In the genomic region with DNA sequence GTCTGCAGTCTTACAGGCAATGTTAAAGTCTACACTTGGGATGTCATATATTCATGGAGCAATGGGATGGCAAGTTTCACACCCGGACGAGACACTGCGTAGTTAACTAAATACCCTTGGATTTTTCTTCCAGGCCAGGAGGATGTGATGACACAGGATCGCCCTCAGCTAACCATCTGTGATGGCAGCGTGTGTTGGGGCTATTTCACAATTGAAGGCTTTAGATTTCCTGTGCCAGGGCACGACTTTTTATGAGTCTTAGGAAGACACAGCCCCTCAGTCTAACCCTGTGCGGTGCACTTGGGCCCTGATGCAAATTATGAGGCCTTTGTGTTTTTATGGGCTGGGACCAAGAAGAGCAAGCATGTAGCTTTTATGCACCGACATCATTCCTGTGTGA, we compare ENCODE assay signal across 9 mouse cellular contexts.
DNase-seq lines count a peak whose midpoint lies in the region; ATAC-seq and TF ChIP-seq lines count a peak whose summit lies in the region.
"Had no signal": no experiment of that assay in that cellular context is flagged by ENCODE, and none has a peak within 500 bp of the region (broad histone marks: within the 10 kb centered on the region; RNA-seq: fewer than 3 reads in every experiment).

No protein-coding gene starts in this region.

- TF ChIP-seq CTCF in forebrain, postnatal 0 days (IDR thresholded peaks at IDR 0.05; ENCODE audit: low read depth) = no peak

- peaks cover 10% of the 10 kb centered on the region for H3K4me1 ChIP-seq in heart, embryonic 15.5 days (replicated peaks)
- H3K4me1 ChIP-seq in forebrain, postnatal 0 days (ENCODE audit: insufficient read depth) = no peaks in the 10 kb centered on the region
- H3K4me1 ChIP-seq in midbrain, embryonic 12.5 days = peaks cover 17% of the 10 kb centered on the region

- 73% methylated on average over 8 of the region's 8 CpGs for WGBS in heart, embryonic 15.5 days
- WGBS in forebrain, postnatal 0 days = 49% methylated on average over 8 of the region's 8 CpGs
- 70% methylated on average over 8 of the region's 8 CpGs for WGBS in midbrain, embryonic 12.5 days

- no peak overlapping the region for H3K27ac ChIP-seq in heart, embryonic 15.5 days
- no peak overlapping the region for H3K27ac ChIP-seq in forebrain, postnatal 0 days (ENCODE audit: low read depth, low read length)
- no peak overlapping the region for H3K27ac ChIP-seq in midbrain, embryonic 12.5 days (replicated peaks)

- peak overlapping the region; percentile 61; the same call in 1 of the 2 replicates for H3K4me3 ChIP-seq in heart, embryonic 15.5 days
- H3K4me3 ChIP-seq in forebrain, postnatal 0 days (ENCODE audit: low read depth, low read length) = peak overlapping the region; percentile 49
- peak overlapping the region; percentile 67 for H3K4me3 ChIP-seq in midbrain, embryonic 12.5 days

- peak overlapping the region; percentile 98 for H3K4me2 ChIP-seq in heart, embryonic 15.5 days
- peak overlapping the region; percentile 96 for H3K4me2 ChIP-seq in forebrain, postnatal 0 days (ENCODE audit: low read depth)
- H3K4me2 ChIP-seq in midbrain, embryonic 12.5 days (replicated peaks) = peak overlapping the region; percentile 96

- no peak overlapping the region for H3K9ac ChIP-seq in heart, embryonic 15.5 days
- 0 out of 2 replicates have a peak overlapping the region, but pooled peaks have one; percentile 6 for H3K9ac ChIP-seq in forebrain, postnatal 0 days
- H3K9ac ChIP-seq in midbrain, embryonic 12.5 days (replicated peaks) = no peak overlapping the region

- intact Hi-C loops in heart, postnatal 25 days (cut with DNase I) = loop anchor here (2.0 to 5.0 kb wide), 2 partner anchors 142 to 1056 kb away; no protein-coding TSS in a partner anchor

- ATAC-seq in heart, embryonic 15.5 days (replicated peaks; ENCODE audit: insufficient number of reproducible peaks, insufficient read depth, low FRiP score, low read depth) = no peak
- ATAC-seq in forebrain, postnatal 0 days = no peak
- ATAC-seq in midbrain, embryonic 12.5 days (ENCODE audit: low FRiP score, low read depth) = no peak

- DNase-seq in heart, postnatal 25 days (ENCODE audit: low spot score) = no peak
- peak; percentile 67 for DNase-seq in cerebellum, adult 9-11 months
- DNase-seq in forebrain, postnatal 0 days = peak; percentile 7
- no peak for DNase-seq in adrenal gland, adult 18-20 months (ENCODE audit: low spot score in 2 of 2)
- DNase-seq in thymus, postnatal 36 days = no peak
- no peak for DNase-seq in urinary bladder, postnatal 25 days (ENCODE audit: low spot score)

- H3K9me3 ChIP-seq in heart, embryonic 15.5 days (replicated peaks) = no peaks in the 10 kb centered on the region
- no peaks in the 10 kb centered on the region for H3K9me3 ChIP-seq in forebrain, postnatal 0 days (ENCODE audit: low read length)
- no peaks in the 10 kb centered on the region for H3K9me3 ChIP-seq in midbrain, embryonic 12.5 days

- no peaks in the 10 kb centered on the region for H3K36me3 ChIP-seq in heart, embryonic 15.5 days
- no peaks in the 10 kb centered on the region for H3K36me3 ChIP-seq in forebrain, postnatal 0 days (ENCODE audit: insufficient read depth)
- no peaks in the 10 kb centered on the region for H3K36me3 ChIP-seq in midbrain, embryonic 12.5 days

- H3K27me3 ChIP-seq in heart, embryonic 15.5 days = peaks cover 43% of the 10 kb centered on the region
- H3K27me3 ChIP-seq in forebrain, postnatal 0 days (ENCODE audit: insufficient read depth, low read length) = no peaks in the 10 kb centered on the region
- H3K27me3 ChIP-seq in midbrain, embryonic 12.5 days = peaks cover 43% of the 10 kb centered on the region
- H3K27me3 ChIP-seq: CH12.LX had no signal

Comparison
In these comparisons a context has a peak if more than half of its experiments do, and no peak if none do; other contexts are left out.
1. DNase-seq: peak in cerebellum, adult 9-11 months (single experiment) and forebrain, postnatal 0 days (single experiment); none in heart, postnatal 25 days (single experiment), adrenal gland, adult 18-20 months (0 of 2), thymus, postnatal 36 days (0 of 2) and urinary bladder, postnatal 25 days (single experiment).
2. Peak in every context shown above with its lines, with median percentiles within 50 percentile points of each other: H3K4me2 ChIP-seq and H3K4me3 ChIP-seq.